Mouse (Mus musculus): ENCODE measurements at regions not wholly inside any gene's neighbourhood (a gene's known extent, or its start where the extent isn't known, plus 50 kb on each side); places are given as distances from the start of the nearest gene placed in this dataset.

DNA sequence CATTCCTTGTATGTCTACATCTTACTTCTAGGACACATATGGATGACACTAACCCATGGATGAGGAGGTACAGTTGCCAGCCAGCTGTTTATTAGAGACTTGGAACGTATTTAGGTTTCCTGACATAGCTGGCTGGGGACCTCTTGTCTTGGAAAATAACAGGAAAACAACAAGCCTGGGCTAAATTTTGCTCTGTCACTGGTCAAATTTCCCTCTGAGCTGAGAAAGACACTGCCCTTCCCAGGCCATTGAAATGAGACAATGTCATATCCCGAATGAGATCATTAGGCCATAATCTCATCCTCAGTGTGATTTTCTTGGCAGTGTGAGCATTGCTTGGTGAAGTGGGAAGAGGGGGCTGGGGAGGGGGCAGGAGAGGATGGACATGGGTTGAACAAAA lies 321.9 kb upstream of the Pard3b start:
- in situ Hi-C loops (cut with MseI, MboI) = no loop called here

DNA sequence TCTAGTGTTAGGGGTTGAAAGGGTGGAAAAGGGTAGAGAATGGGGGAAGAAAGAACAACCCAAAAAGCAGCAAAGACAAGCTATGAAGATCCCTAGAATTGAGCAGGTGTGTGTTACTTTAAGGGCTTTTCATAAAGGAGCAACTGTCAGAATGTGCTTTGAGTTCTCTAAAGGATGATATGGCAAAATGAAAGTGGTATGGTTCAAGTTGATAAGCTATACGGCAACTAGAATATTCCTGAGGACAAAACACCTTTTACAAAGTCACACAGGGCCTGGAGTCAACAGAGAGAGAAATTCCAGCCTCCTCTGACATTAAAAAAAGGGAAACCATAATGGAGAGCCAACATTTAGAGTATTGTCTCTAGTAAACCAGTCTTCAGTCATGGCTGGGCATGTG lies 320.6 kb upstream of the Pard3b start:
- in situ Hi-C loops (cut with MseI, MboI) = no loop called here

- in situ Hi-C loops (cut with MseI, MboI) = no loop called here
Measured at GRCm38 (mm10) chr1:61321513-61322145, 317.0 kb upstream of the Pard3b start.

GRCm38 (mm10) chr1:61331456-61331855 lies 307.2 kb upstream of the Pard3b start:
- in situ Hi-C loops (cut with MseI, MboI) = no loop called here

GRCm38 (mm10) chr1:61331906-61332305 lies 306.7 kb upstream of the Pard3b start:
- in situ Hi-C loops (cut with MseI, MboI) = no loop called here

GRCm38 (mm10) chr1:61336367-61336766 lies 302.3 kb upstream of the Pard3b start:
- in situ Hi-C loops (cut with MseI, MboI) = no loop called here

DNA sequence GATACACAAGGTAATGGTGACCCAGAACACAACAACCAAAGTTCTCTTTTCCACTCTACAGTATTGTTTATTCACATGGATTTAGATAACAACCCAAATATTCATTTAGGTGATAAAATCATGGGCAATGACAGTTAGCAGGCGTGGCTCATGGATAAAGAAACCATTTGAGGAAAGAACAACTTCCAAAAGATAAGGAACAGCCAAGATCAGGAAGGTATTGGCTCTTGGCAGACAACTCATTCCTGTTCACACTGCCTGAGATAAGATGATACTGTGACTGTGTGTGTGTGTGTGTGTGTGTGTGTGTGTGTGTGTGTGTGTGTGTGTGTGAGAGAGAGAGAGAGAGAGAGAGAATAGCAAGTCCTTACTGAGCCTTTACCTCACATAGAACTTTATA lies 285.7 kb upstream of the Pard3b start:
- in situ Hi-C loops (cut with MseI, MboI) = no loop called here

- in situ Hi-C loops (cut with MseI, MboI) = no loop called here
Measured at GRCm38 (mm10) chr1:61353481-61353880, 285.1 kb upstream of the Pard3b start.

DNA sequence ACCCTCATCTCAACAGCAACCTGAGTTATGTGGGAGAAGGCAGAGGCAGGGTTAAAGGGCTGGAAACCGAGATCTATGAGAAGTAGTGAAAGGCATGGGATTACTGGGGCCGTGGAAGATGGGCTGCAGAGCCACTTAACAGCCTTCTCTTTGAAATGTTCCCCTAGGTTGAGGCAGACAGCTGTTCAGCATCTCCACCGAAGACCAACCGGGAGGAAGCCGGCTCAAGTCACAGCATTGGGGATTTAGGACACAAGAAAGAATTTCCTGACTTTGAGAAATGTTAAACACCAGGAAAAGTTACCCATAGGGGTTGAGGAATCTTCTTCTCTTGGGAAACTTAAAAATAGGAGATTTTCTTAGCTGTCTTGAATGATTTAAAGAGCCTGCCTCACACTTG lies 283.4 kb upstream of the Pard3b start:
- in situ Hi-C loops (cut with MseI, MboI) = no loop called here

- in situ Hi-C loops (cut with MseI, MboI) = no loop called here
Measured at GRCm38 (mm10) chr1:61359011-61359930, 279.4 kb upstream of the Pard3b start.

DNA sequence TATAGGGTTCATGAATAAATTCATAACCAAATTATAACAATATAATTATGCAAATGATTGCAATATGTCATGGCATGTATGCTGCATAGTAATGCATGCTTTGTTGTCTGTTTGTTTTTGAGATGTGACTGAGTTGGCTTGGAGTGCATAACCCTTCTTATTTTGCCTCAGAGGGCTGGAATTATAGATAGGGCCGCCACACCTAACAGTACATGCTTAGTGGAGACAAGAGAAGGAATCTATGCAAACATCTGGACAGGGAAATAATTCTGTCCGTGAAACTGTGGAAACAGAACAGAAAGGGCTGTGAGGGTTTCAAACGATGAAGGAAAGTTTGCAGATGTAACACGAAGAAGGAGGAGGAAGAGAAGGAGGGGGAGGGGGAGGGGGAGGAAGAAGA lies 266.0 kb upstream of the Pard3b start:
- in situ Hi-C loops (cut with MseI, MboI) = loop anchor here (10.0 kb wide), 1 partner anchor 402 kb away; no protein-coding TSS in a partner anchor

DNA sequence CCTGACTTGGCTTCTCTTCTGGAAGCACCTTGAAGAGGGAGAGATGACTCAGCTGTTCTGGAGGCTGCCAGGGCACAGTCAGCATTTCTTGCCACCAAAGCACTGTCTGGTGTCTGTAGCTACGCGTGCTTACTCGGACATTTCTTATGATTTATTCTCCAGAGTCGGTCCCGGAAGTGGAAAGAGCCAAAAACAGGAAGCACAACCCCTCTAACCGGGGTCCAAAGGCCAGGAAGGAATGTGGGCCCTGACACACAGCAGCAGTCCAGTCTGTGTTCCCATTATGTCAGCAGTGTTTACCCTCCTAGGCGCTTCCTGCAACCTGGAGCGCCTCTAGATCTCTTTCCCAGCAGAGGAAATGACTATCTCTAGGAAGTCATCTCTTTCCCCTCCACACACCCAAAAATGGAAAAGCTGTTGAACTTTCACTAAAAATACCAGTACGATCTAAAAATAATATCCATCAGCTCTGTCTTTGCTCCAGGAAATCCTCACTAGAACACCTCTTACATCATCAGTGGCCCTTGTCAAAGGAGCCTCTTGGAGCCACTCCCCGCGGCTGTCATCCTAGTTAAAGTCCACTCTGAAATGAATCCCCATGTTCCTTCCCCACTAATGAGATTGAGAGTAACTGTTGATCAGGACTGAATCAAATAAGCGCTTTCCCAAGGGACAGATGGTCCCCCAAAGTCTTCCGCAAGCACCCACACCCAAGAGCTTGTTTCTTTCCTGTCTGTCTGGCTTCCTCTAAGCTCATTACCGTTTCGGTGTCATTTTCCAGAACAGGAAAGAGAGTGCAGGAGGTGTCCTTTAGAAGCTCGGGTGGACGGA lies 264.7 kb upstream of the Pard3b start:
- in situ Hi-C loops (cut with MseI, MboI) = loop anchor here (10.0 kb wide), 1 partner anchor 401 kb away; no protein-coding TSS in a partner anchor

DNA sequence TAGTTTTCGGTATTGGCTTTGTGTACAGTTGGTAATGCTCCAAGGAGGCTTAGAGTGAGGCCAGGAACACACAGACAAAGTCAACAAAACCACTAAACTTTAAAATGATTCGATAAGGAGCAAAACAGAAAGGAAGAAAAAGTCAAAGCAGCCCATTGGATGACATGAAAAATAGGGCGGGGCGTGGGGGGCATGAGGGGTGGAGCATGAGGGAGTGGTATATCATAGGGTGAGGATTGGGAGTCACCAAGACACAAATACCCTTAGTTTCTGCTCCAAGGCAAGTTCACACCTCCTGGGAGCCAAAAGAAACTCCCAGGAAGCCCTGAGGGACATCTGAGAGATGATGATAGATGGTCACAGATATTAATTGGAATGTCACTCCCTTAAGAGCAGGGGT lies 262.2 kb upstream of the Pard3b start:
- in situ Hi-C loops (cut with MseI, MboI) = loop anchor here (10.0 kb wide), 1 partner anchor 398 kb away; no protein-coding TSS in a partner anchor

DNA sequence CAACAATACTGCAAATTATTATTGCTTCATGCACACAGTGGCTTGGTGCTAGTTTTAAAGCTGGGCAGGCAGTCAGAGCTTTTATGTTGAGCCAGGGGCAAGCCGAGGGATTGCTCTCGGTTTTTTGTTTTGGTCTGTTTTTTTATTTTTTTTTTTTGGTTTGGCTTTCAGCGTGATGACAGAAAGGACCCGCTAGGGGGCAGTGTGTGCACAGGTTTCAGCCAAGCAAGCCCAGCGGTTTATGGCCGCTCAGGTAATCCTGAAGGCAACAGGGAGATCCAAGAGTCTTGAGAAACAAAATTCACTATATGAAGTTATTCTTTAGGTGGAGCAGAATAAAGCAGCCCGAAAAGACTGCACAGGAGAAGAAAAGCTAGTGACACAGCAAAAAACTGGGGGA lies 261.6 kb upstream of the Pard3b start:
- in situ Hi-C loops (cut with MseI, MboI) = loop anchor here (10.0 kb wide), 1 partner anchor 398 kb away; no protein-coding TSS in a partner anchor

DNA sequence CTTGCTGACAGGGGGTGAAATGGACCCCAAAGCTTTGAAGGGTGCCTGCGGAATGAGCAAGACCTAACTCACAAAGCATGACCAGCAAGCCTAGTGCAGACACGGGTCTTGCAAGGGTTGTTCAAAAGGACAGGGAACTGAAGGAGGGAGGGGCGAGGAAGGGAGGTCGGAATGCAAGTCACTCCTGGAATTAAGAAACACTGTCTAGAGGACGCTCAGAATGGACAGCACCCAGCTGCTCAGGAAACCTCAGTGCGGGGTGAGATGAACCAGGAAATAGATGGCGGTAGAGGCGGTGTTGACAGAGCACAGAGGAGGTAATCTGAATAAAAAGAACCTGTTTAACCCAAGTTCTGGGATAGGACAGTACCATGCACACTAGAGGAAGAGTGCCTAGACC lies 260.4 kb upstream of the Pard3b start:
- in situ Hi-C loops (cut with MseI, MboI) = loop anchor here (10.0 kb wide), 1 partner anchor 397 kb away; no protein-coding TSS in a partner anchor

DNA sequence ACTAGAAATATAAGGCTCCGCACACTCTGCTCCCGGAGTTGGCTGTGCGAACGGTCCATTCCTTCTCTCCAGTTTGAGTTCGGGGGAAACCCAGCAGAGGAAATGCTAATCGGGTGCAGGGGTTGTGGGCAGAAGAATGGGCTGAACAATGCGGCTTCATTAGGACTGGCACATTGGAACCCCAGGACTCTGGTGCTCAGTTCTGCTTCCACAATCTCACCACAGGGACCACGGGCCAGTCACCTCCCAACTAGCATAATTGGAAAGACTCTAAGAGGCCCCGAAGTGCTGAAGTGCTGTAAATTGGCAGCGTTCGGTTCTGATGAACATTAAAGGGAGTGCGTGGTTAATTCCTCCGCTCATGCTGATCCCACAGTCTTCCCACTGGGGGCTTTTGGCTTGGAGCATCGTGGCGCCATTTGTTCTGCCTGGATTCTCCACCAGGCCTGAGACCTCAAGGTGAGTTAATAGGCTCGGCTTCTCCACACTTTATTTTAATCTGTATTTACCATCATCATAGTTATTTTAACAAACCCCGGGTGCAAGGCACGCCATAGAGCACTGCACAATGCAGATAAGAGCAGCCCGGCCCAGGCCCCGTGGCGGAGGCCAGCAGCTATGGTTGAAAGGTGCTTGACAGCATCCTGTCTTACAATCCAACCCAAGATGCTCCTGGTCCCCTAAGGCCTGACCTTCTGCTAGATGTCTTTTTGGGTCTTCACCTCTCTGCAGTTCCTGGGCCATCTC lies 258.7 kb upstream of the Pard3b start:
- in situ Hi-C loops (cut with MseI, MboI) = loop anchor here (10.0 kb wide), 1 partner anchor 395 kb away; no protein-coding TSS in a partner anchor

- in situ Hi-C loops (cut with MseI, MboI) = no loop called here
Measured at GRCm38 (mm10) chr1:61387587-61387986, 251.0 kb upstream of the Pard3b start.

DNA sequence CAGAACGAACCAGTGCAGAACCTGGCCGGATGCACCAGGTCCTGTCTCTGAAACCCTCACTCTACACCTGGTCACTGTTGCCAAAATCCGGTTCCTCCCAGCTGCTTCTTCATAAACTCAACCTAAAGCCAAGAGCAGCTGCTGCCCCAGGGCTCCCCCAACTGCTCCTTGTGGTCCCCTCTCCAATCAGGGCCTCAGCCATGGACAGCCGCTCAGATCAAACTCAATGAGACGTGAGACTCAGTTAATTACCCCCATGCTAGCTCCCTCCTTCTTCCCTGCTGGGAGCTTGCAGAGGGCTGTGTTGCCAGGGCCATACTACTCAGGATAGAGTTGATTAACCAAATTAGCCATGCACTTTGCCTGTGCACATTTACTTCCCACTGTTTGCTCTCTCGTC lies 240.8 kb upstream of the Pard3b start:
- in situ Hi-C loops (cut with MseI, MboI) = no loop called here

GRCm38 (mm10) chr1:61402339-61402738 lies 236.3 kb upstream of the Pard3b start:
- in situ Hi-C loops (cut with MseI, MboI) = no loop called here

DNA sequence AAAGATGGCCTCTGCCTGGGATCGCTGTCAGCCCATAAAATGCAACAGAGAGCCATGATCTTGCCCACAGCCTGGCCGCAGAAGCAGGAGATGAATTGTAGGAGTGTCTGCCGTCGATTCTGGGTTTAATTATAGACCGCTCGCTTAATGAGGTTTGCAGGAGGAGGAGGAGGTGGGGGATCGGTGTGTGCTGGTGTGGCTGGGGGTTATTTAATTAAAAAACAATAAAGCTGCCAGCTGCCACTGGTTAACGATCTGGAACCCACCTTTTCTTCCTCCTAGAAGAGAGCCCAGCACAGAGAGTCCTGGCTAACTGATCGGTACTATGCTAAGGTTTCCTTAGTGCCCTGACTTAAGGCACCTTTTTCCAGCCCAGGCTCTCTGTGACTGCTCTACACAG lies 231.4 kb upstream of the Pard3b start:
- in situ Hi-C loops (cut with MseI, MboI) = no loop called here

GRCm38 (mm10) chr1:61414772-61415171 lies 223.9 kb upstream of the Pard3b start:
- in situ Hi-C loops (cut with MseI, MboI) = no loop called here
